Mouse (Mus musculus): Measurements from ENCODE around the gene Ddc.

- TF ChIP-seq POLR2A (IDR thresholded peaks at IDR 0.05; ENCODE audit: control insufficient read depth, extremely low read depth, insufficient read depth, low read length, poor library complexity) = no peak
- TF ChIP-seq CTCF (IDR thresholded peaks at IDR 0.05; ENCODE audit: borderline replicate concordance, control insufficient read depth, extremely low read depth, insufficient read depth, low read length, poor library complexity) = no peak
Observed at GRCm38 (mm10) chr11:11856959-11857358, 41.0 kb downstream of the Ddc start.
